ENCODE assay signal across 12 mouse cellular contexts in the genomic region with DNA sequence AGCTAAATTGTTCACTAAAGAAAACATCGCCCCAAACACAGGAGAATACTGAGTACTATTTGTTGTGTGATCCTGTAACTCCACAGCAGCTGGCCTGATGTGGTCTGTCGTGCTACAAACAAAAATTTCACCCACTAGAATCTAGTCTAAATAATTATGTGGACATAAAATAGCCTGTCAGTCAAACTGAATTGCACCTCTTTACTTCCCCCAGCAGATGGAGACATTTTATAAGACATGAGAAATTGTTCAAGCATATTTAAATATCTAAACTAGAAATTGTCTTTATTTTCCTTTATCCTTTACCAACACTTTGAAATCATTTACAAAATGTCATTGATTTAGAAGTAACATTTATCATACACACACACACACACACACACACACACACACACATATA. TPM values are rescaled to one million over a fixed set of nuclear protein-coding genes. Genes with fewer than 3 reads are reported as not detected.
DNase-seq lines count a peak whose midpoint lies in the region; ATAC-seq and TF ChIP-seq lines count a peak whose summit lies in the region.
"Had no signal": no experiment of that assay in that cellular context is flagged by ENCODE, and none has a peak within 500 bp of the region (broad histone marks: within the 10 kb centered on the region; RNA-seq: fewer than 3 reads in every experiment).

No protein-coding gene starts in this region.

- no peaks in the 10 kb centered on the region for H3K27me3 ChIP-seq in kidney, adult 2 months (replicated peaks; ENCODE audit: control insufficient read depth, insufficient read depth, low read length)
- H3K27me3 ChIP-seq in kidney, embryonic 16.5 days (ENCODE audit: insufficient read depth, low read length): no peaks in the 10 kb centered on the region
- H3K27me3 ChIP-seq in embryonic facial prominence, embryonic 14.5 days (replicated peaks; ENCODE audit: control insufficient read depth, insufficient read depth, low read length): no peaks in the 10 kb centered on the region
- H3K27me3 ChIP-seq: embryonic facial prominence, embryonic 15.5 days; kidney, embryonic 15.5 days; limb, embryonic 15.5 days had no signal

- no peak for TF ChIP-seq CTCF in kidney, adult 2 months (conservative IDR thresholded peaks at IDR 0.05; ENCODE audit: insufficient read depth, insufficient read length, low read depth, low read length)

- no peak for TF ChIP-seq POLR2A in kidney, adult 2 months (IDR thresholded peaks at IDR 0.05; ENCODE audit: low read depth, low read length)

- H3K27ac ChIP-seq in kidney, adult 2 months (ENCODE audit: insufficient read depth, low read depth, low read length): no peak overlapping the region
- no peak overlapping the region for H3K27ac ChIP-seq in kidney, embryonic 16.5 days (ENCODE audit: low read length)
- H3K27ac ChIP-seq in embryonic facial prominence, embryonic 14.5 days (replicated peaks; ENCODE audit: low read depth, low read length): no peak overlapping the region
- H3K27ac ChIP-seq: embryonic facial prominence, embryonic 15.5 days; kidney, embryonic 15.5 days; limb, embryonic 15.5 days had no signal

- no peaks in the 10 kb centered on the region for H3K9me3 ChIP-seq in kidney, embryonic 16.5 days (ENCODE audit: low read length)
- H3K9me3 ChIP-seq in embryonic facial prominence, embryonic 14.5 days (ENCODE audit: control insufficient read depth, low read length): no peaks in the 10 kb centered on the region
- H3K9me3 ChIP-seq: embryonic facial prominence, embryonic 15.5 days; kidney, embryonic 15.5 days; limb, embryonic 15.5 days had no signal

- no peak for ATAC-seq in kidney, embryonic 16.5 days (ENCODE audit: low FRiP score, low TSS enrichment)
- ATAC-seq in embryonic facial prominence, embryonic 14.5 days (ENCODE audit: low read depth): no peak

- peak; percentile 21 for DNase-seq in kidney, adult 2 months
- DNase-seq in B cell, adult 2 months: peak; percentile 2 to 5
- DNase-seq in ES-CJ7 (ENCODE audit: low read depth, low spot score): peak; percentile 2
- peak; percentile 0 for DNase-seq in embryonic facial prominence, embryonic 14.5 days (ENCODE audit: low spot score)
- DNase-seq in neural tube, embryonic 10.5 days (ENCODE audit: extremely low spot score, low spot score): no peak
- DNase-seq in thymus, postnatal 14 days: no peak
- DNase-seq: adrenal gland, postnatal 36 days had no signal

- H3K9ac ChIP-seq in kidney, embryonic 16.5 days (replicated peaks; ENCODE audit: low read length): no peak overlapping the region
- H3K9ac ChIP-seq in embryonic facial prominence, embryonic 14.5 days (ENCODE audit: low read depth, low read length): no peak overlapping the region
- H3K9ac ChIP-seq: embryonic facial prominence, embryonic 15.5 days; kidney, embryonic 15.5 days; limb, embryonic 15.5 days had no signal

- WGBS in kidney, adult 2 months: 37% methylated on average over 2 of the region's 2 CpGs
- WGBS in kidney, embryonic 16.5 days: 41% methylated on average over 2 of the region's 2 CpGs
- 30% methylated on average over 2 of the region's 2 CpGs for WGBS in embryonic facial prominence, embryonic 14.5 days

- no peak overlapping the region for H3K4me2 ChIP-seq in kidney, embryonic 16.5 days (replicated peaks; ENCODE audit: low read depth, low read length)
- no peak overlapping the region for H3K4me2 ChIP-seq in embryonic facial prominence, embryonic 14.5 days (ENCODE audit: low read depth, low read length)
- H3K4me2 ChIP-seq: embryonic facial prominence, embryonic 15.5 days; kidney, embryonic 15.5 days; limb, embryonic 15.5 days had no signal

- H3K4me3 ChIP-seq in kidney, adult 2 months (ENCODE audit: insufficient read depth, low read depth, low read length): no peak overlapping the region
- H3K4me3 ChIP-seq in kidney, embryonic 16.5 days (ENCODE audit: low read length): no peak overlapping the region
- no peak overlapping the region for H3K4me3 ChIP-seq in embryonic facial prominence, embryonic 14.5 days (ENCODE audit: low read depth, low read length)
- H3K4me3 ChIP-seq: embryonic facial prominence, embryonic 15.5 days; kidney, embryonic 15.5 days; limb, embryonic 15.5 days; myocyte had no signal

- no peaks in the 10 kb centered on the region for H3K36me3 ChIP-seq in kidney, adult 2 months (ENCODE audit: control insufficient read depth, insufficient read depth, low read length)
- H3K36me3 ChIP-seq in kidney, embryonic 16.5 days (ENCODE audit: insufficient read depth, low read length): no peaks in the 10 kb centered on the region
- H3K36me3 ChIP-seq in embryonic facial prominence, embryonic 14.5 days (ENCODE audit: control insufficient read depth, insufficient read depth, low read length): no peaks in the 10 kb centered on the region
- H3K36me3 ChIP-seq: embryonic facial prominence, embryonic 15.5 days; kidney, embryonic 15.5 days; limb, embryonic 15.5 days had no signal

- no peaks in the 10 kb centered on the region for H3K4me1 ChIP-seq in kidney, adult 2 months (ENCODE audit: control insufficient read depth, insufficient read depth, low read length)
- H3K4me1 ChIP-seq in kidney, embryonic 16.5 days (ENCODE audit: insufficient read depth, low read length): no peaks in the 10 kb centered on the region
- H3K4me1 ChIP-seq in embryonic facial prominence, embryonic 14.5 days (ENCODE audit: control insufficient read depth, insufficient read depth, low read length): no peaks in the 10 kb centered on the region
- H3K4me1 ChIP-seq: embryonic facial prominence, embryonic 15.5 days; kidney, embryonic 15.5 days; limb, embryonic 15.5 days had no signal

RNA-seq across cellular contexts. Expression of gene Chst7, which starts 38.4 kb away (rescaled TPM):
- 4.1 and 6.0 TPM in 2 replicates for polyA plus RNA-seq in kidney, adult 2 months (2012; rRNA removed)
- polyA plus RNA-seq in kidney, embryonic 16.5 days (2015; fragmentation: Nextera tagmentation; extraction: Ambion mirVana): 4.2 TPM in 2 replicates
- 4.2 and 6.2 TPM in 2 replicates for polyA plus RNA-seq in embryonic facial prominence, embryonic 14.5 days (2014; fragmentation: Nextera tagmentation; extraction: Ambion mirVana)

Comparison
In these comparisons a context has a peak if more than half of its experiments do, and no peak if none do; other contexts are left out.
1. DNase-seq: peak in kidney, adult 2 months (single experiment), B cell, adult 2 months (2 of 2), ES-CJ7 (single experiment) and embryonic facial prominence, embryonic 14.5 days (single experiment); none in neural tube, embryonic 10.5 days (single experiment) and thymus, postnatal 14 days (single experiment).